Mouse (Mus musculus): Measurements from ENCODE around the gene Fdx1.

GRCm38 (mm10) chr9:51974871-51975270 is 11.5 kb upstream of the Fdx1 start:
- TF ChIP-seq CTCF (IDR thresholded peaks at IDR 0.05; ENCODE audit: control insufficient read depth, insufficient read depth, insufficient replicate concordance, low read depth, low read length) (no peak), POLR2A (IDR thresholded peaks at IDR 0.05; ENCODE audit: control insufficient read depth, low read depth, low read length) (no peak)

Data from testis, adult 2 months (tissue).